Mouse (Mus musculus): Measurements from ENCODE around the gene Ube2q2. TPM values are rescaled to one million over a fixed set of nuclear protein-coding genes. Genes with fewer than 3 reads are reported as not detected.

The Ube2q2 gene
- polyA plus RNA-seq, 1 experiment, result 8.9 TPM

DNA sequence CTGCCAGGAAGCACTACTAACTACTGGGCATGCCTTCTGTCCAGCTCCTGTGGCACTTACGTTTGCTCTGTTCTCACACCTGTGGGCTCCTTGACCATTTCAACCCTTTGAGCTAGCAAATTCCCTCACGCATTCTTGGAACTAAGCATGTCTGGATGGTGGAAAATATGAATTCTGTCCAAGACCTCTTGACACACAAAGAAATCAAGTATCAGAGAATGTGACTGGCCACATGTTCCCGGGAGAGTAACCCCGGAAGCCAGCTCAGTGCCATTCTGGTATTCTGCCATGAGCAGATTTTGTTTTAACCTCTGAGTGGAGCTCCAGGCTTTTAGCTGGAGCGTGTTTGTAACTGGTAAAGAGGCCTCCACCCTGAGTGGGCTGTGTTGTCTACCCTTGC lies 8.7 kb upstream of the Ube2q2 start:
- H3K4me3 ChIP-seq, result no peak overlapping the region
- TF ChIP-seq TCF12 (IDR thresholded peaks at IDR 0.05; ENCODE audit: insufficient read depth, poor library complexity, severe bottlenecking), result no peak
- no peak for TF ChIP-seq REST (IDR thresholded peaks at IDR 0.05; ENCODE audit: insufficient read depth, insufficient read length)
- TF ChIP-seq E2F4 (IDR thresholded peaks at IDR 0.05; ENCODE audit: insufficient read depth), result no peak
- TF ChIP-seq MYOD1 (IDR thresholded peaks at IDR 0.05; ENCODE audit: control insufficient read depth in 1 of 3, insufficient read length in 2 of 3, low read depth in 2 of 3), result no peak
- no peaks in the 10 kb centered on the region for H3K79me2 ChIP-seq (ENCODE audit: control insufficient read depth, insufficient read depth)
- no peaks in the 10 kb centered on the region for H3K36me3 ChIP-seq (ENCODE audit: control insufficient read depth, insufficient read depth)
- H3ac ChIP-seq (ENCODE audit: control insufficient read depth, insufficient read length), result no peak overlapping the region
- no peak overlapping the region for H3K4me2 ChIP-seq (ENCODE audit: low read depth)
- no peaks in the 10 kb centered on the region for H3K27me3 ChIP-seq (ENCODE audit: control insufficient read depth, insufficient read depth, insufficient read length)

DNA sequence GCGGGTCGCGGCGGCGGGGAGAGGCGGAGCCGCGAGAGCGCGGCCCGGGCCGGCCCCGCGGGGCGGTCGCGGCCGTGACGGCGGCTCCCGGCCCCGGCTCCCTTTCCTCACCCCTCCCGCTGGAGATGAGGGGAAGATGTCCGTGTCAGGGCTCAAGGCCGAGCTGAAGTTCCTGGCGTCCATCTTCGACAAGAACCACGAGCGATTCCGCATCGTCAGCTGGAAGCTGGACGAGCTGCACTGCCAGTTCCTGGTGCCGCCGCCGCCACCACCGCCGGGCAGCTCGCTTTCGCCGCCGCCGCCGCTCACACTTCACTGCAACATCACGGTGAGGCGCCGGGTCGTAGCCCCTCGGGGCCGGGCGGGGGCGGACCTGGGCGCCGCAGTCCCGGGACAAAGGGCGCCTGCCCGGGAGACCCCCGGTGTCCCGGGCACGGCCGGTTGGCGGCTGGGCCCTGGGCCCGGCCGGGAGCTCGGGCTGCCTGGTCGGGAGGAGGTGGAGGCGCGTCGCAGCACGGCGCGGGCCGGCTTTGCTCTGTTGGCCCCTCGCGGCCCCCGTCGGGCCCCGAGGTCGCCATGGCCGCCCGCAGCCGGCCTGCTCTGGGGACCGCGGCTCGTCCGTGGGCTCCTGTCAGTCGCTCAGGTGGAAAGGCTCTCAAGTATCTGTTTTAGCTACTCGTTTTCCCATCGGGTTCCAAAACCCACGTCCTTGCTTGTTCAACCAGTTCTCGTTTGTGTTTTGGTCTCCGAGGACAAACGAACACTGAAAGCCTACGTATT lies 1.0 kb downstream of the Ube2q2 start:
- Histone ChIP-seq H3K27me3 (ENCODE audit: control insufficient read depth, insufficient read depth, insufficient read length) (no peaks in the 10 kb centered on the region), H3K36me3 (ENCODE audit: control insufficient read depth, insufficient read depth) (no peaks in the 10 kb centered on the region)
- TF ChIP-seq E2F4 (IDR thresholded peaks at IDR 0.05; ENCODE audit: insufficient read depth) (no peak), POLR2A (IDR thresholded peaks at IDR 0.05; ENCODE audit: insufficient read length, low read depth) (no peak), CEBPB (IDR thresholded peaks at IDR 0.05; ENCODE audit: insufficient read depth, poor library complexity, severe bottlenecking) (no peak)

DNA sequence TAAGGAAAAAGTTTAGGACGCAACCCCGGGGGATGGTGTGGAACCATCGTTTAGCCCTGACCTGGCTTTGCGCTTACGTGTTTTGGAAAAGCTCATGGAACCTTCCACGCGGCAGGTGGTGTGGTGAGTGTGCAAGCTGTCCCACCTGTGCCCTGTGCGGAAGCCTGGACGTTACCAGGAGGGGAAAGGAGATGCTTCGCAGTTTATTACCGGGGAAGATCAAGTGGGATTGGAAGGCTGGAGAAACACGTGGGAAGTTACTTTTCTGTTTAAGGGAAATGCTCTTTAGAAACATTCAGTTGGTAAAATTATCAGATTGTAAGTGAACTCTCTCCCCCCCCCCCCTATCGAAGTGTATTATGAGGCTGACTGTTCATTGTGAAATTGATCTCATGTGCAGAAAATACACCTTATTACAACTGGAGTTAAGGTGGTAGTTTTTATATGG lies 1.6 kb downstream of the Ube2q2 start:
- Histone ChIP-seq H3K79me2 (ENCODE audit: control insufficient read depth, insufficient read depth) (peaks cover 43% of the 10 kb centered on the region), H3K4me2 (ENCODE audit: low read depth) (peak overlapping the region; percentile 91), H3ac (ENCODE audit: control insufficient read depth, insufficient read length) (peak overlapping the region; percentile 74), H3K27me3 (ENCODE audit: control insufficient read depth, insufficient read depth, insufficient read length) (no peaks in the 10 kb centered on the region), H3K36me3 (ENCODE audit: control insufficient read depth, insufficient read depth) (no peaks in the 10 kb centered on the region), H3K4me3 (peak overlapping the region; percentile 86)
- TF ChIP-seq POLR2AphosphoS2 (IDR thresholded peaks at IDR 0.05; ENCODE audit: insufficient read length, low read depth), result no peak
- no peak for TF ChIP-seq TCF3 (IDR thresholded peaks at IDR 0.05; ENCODE audit: insufficient read length, low read depth)
- TF ChIP-seq MYOG (IDR thresholded peaks at IDR 0.05; ENCODE audit: control insufficient read depth in 1 of 3, insufficient read depth in 1 of 3, insufficient read length in 2 of 3, low read depth in 2 of 3), result peak in 1 of 3 experiments; percentile 19
- TF ChIP-seq MYOD1 (IDR thresholded peaks at IDR 0.05; ENCODE audit: control insufficient read depth in 1 of 3, insufficient read length in 2 of 3, low read depth in 2 of 3), result peak in 1 of 3 experiments; percentile 28

More for the DNA sequence above, 1.0 kb downstream of the Ube2q2 start:
- Histone ChIP-seq H3ac (ENCODE audit: control insufficient read depth, insufficient read length) (peak overlapping the region; percentile 74), H3K79me2 (ENCODE audit: control insufficient read depth, insufficient read depth) (peaks cover 39% of the 10 kb centered on the region), H3K4me2 (ENCODE audit: low read depth) (peak overlapping the region; percentile 91), H3K4me3 (peak overlapping the region; percentile 86)

DNA sequence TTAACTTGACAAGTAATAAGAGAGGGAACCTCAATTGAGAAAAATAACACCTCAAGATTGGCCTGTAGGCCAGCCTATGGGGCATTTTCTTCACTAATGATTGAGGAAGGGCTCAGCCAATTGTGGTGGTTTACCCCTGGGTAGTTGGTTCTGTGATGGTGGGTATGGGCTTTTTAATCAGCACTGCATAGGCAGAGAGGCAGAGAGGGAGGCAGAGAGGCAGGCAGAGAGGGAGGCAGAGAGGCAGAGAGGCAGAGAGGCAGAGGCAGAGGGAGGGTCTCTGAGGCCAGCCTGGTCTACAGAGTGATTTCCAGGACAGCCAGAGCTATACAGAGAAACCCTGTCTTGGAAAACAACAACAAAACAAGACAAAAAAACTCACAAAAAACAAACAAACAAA lies 2.4 kb downstream of the Ube2q2 start:
- Histone ChIP-seq H3K27me3 (ENCODE audit: control insufficient read depth, insufficient read depth, insufficient read length) (no peaks in the 10 kb centered on the region), H3K79me2 (ENCODE audit: control insufficient read depth, insufficient read depth) (peaks cover 51% of the 10 kb centered on the region), H3K4me3 (peak overlapping the region; percentile 86), H3K36me3 (ENCODE audit: control insufficient read depth, insufficient read depth) (no peaks in the 10 kb centered on the region), H3ac (ENCODE audit: control insufficient read depth, insufficient read length) (no peak overlapping the region), H3K4me2 (ENCODE audit: low read depth) (peak overlapping the region; percentile 91)
- TF ChIP-seq SRF (IDR thresholded peaks at IDR 0.05; ENCODE audit: control insufficient read depth, insufficient read length, low read depth), result no peak

GRCm38 (mm10) chr9:55152935-55153334 lies 4.3 kb downstream of the Ube2q2 start:
- Histone ChIP-seq H3K79me2 (ENCODE audit: control insufficient read depth, insufficient read depth) (peaks cover 68% of the 10 kb centered on the region), H3K4me3 (no peak overlapping the region), H3K27me3 (ENCODE audit: control insufficient read depth, insufficient read depth, insufficient read length) (no peaks in the 10 kb centered on the region), H3ac (ENCODE audit: control insufficient read depth, insufficient read length) (no peak overlapping the region), H3K4me2 (ENCODE audit: low read depth) (no peak overlapping the region), H3K36me3 (ENCODE audit: control insufficient read depth, insufficient read depth) (no peaks in the 10 kb centered on the region)
- no peak for TF ChIP-seq SRF (IDR thresholded peaks at IDR 0.05; ENCODE audit: control insufficient read depth, insufficient read length, low read depth)
- TF ChIP-seq TCF12 (IDR thresholded peaks at IDR 0.05; ENCODE audit: insufficient read depth, poor library complexity, severe bottlenecking), result no peak
- no peak for TF ChIP-seq TCF3 (IDR thresholded peaks at IDR 0.05; ENCODE audit: insufficient read length, low read depth)
- TF ChIP-seq REST (IDR thresholded peaks at IDR 0.05; ENCODE audit: insufficient read depth, insufficient read length), result no peak
- TF ChIP-seq E2F4 (IDR thresholded peaks at IDR 0.05; ENCODE audit: insufficient read depth), result no peak
- no peak for TF ChIP-seq POLR2AphosphoS2 (IDR thresholded peaks at IDR 0.05; ENCODE audit: insufficient read length, low read depth)
- no peak for TF ChIP-seq MYOG (IDR thresholded peaks at IDR 0.05; ENCODE audit: control insufficient read depth in 1 of 3, insufficient read depth in 1 of 3, insufficient read length in 2 of 3, low read depth in 2 of 3)
- TF ChIP-seq POLR2A (IDR thresholded peaks at IDR 0.05; ENCODE audit: insufficient read length, low read depth), result no peak
- no peak for TF ChIP-seq USF1 (IDR thresholded peaks at IDR 0.05; ENCODE audit: low read depth)
- no peak for TF ChIP-seq MAX (IDR thresholded peaks at IDR 0.05; ENCODE audit: low read depth)
- no peak for TF ChIP-seq CEBPB (IDR thresholded peaks at IDR 0.05; ENCODE audit: insufficient read depth, poor library complexity, severe bottlenecking)
- no peak for TF ChIP-seq MYOD1 (IDR thresholded peaks at IDR 0.05; ENCODE audit: control insufficient read depth in 1 of 3, insufficient read length in 2 of 3, low read depth in 2 of 3)
